Mouse (Mus musculus): ENCODE measurements around the gene Borcs7.

The Borcs7 gene

GRCm38 (mm10) chr19:46662784-46663183 is 26.9 kb upstream of the Borcs7 start:
- DNase-seq (ENCODE audit: low read depth), result no peak

- no peak for DNase-seq (ENCODE audit: low read depth)
Observed at GRCm38 (mm10) chr19:46665474-46665873, 24.2 kb upstream of the Borcs7 start.

DNA sequence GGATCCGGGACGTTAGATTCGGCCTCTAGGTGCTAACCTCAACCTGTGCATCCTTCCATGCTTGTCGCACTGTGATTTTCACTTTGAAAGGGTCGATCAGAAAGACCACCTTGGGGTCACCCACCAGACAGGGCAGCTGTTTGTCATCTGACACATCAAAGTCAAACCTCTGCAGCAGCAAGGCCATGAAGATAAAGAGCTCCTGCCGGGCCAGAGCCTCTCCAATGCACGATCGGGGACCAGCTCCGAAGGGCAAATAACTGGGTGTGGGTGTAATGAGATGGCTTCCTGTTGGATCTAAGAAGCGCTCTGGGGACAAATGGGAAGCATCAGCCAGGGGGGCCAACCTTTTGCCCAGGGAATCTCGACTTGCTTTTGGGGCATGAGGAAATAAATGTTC is 22.4 kb upstream of the Borcs7 start:
- DNase-seq (ENCODE audit: low read depth), result no peak

- DNase-seq (ENCODE audit: low read depth), result no peak
Observed at GRCm38 (mm10) chr19:46668263-46668662, 21.4 kb upstream of the Borcs7 start.

DNA sequence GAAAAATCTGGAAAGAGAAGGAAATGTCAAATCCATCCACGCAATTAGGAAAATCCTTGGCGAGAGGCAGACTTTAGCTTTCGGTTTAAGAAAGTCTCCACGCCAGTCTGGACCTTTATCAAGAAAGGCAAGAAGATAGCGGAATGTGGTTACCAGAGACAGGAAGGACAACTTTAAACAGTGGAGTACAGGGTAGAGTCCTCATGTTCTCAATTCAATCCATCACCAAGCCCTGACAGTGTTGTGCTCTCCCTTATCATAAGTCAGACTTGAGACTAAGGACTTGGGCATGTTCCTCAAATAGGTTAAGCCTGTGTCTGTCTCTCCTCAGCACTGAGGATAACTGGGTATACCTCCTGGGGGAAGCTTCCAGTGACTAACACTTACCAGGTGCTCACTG is 19.9 kb upstream of the Borcs7 start:
- DNase-seq (ENCODE audit: low read depth), result no peak

- no peak for DNase-seq (ENCODE audit: low read depth)
Observed at GRCm38 (mm10) chr19:46670691-46671090, 19.0 kb upstream of the Borcs7 start.

DNA sequence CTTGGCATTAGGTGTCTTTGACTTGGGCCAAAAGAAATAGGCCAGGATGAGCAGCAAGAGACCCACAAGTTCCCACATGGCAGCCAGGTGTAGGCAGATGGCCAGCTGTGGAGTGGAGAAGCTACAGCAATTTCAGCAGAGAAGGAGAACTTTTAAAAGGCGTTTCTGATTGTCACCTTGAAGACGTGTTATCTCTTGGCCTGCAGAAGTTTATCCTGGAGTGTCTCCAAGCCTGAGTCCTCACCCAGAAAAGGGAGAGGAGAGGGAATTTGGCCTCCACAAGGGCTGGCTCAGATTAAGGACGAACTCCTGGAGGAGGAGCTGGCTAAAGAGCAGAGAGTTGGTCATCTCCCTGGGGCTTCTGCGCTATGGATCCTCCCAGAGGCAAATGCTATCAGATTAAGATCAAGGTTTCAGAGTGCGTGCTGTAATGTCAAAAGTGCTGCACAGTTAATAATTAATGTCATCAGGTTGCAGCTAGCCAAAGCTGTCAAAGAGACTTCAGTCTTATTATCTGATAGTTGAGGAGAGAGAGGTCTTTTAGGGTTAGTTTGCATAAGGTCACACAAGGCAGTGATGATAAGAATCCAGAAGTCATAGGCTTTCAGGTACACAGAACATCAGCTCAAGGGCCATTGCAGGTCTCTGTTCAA is 16.8 kb upstream of the Borcs7 start, which contains the start of gene Cyp17a1:
Gene Cyp17a1 (minus strand): TSS at position 407 of the 653 bp plus-strand sequence.
- DNase-seq (ENCODE audit: low read depth), result no peak

GRCm38 (mm10) chr19:46675641-46676040 is 14.1 kb upstream of the Borcs7 start:
- DNase-seq (ENCODE audit: low read depth), result no peak

DNA sequence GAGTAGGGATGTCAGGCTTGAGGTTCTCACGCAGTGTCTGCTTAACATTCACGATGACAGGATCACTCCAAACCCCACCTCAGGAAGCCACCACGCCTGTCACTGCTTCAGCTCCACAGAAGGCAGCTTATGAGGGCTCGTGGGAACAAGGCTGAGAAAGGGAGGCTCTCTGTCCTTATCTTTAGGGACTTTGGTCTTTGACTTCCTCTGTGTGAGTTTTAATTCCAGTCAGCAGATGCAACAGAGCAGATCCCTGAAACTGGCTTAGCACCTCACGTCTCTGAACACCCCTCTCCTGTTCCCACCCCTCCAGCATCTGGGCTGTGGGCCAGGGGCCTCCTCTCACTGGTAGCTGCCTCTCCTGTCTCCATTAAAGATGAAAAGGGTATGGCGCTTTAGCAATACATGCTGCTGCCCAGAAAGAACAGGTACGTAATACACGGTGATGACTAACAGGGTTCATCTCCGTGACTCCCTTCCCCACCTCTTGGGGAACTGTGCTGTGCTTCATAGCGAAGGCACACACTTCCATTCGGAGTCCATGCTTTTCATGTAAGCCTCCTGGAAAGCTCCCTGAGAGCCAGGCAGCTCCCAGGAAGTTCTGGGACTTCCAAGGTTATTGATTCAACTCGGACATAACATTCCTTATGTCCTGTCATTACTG is 9.9 kb upstream of the Borcs7 start:
- DNase-seq (ENCODE audit: low read depth), result no peak

- DNase-seq (ENCODE audit: low read depth), result no peak
Observed at GRCm38 (mm10) chr19:46690387-46690786, 681 bp downstream of the Borcs7 start.

DNA sequence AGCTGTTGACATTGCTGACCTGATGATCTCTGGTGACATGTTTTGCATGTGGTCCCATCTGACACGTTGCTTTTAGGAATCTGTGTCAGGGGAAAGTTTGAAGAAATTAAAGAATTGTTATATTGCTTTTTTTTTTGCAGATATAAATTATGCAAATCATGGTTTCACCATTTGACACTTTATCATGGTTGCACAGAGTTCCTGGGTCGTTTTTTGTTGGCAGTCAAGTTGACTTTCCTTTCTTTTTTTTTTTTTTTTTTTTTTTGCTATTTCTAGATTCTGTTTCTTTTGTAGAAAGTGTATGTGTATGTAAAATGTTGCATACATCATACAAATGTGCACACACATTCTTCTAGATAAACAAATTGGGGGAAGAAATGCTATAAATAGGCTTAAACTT is 1.4 kb downstream of the Borcs7 start:
- no peak for DNase-seq (ENCODE audit: low read depth)

DNA sequence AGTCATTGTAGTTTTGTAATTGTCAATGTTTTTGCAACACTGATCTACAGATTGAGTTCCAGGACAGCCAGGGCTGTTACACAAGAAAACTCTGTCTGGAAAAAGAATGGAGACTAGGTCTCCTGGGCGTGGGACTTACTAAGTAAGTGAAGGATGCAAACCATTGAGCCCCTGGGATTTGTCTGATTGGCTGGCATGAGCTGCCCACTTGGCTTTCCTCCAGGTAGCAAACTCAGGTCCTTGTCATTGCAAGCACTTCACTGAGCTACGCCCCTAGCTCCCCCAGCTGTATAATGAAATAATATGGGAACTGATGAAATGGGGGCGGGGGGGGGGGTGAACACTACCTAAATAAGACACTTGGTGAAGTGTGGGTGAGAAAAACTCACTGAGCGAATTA is 3.4 kb downstream of the Borcs7 start:
- DNase-seq (ENCODE audit: low read depth), result no peak

DNA sequence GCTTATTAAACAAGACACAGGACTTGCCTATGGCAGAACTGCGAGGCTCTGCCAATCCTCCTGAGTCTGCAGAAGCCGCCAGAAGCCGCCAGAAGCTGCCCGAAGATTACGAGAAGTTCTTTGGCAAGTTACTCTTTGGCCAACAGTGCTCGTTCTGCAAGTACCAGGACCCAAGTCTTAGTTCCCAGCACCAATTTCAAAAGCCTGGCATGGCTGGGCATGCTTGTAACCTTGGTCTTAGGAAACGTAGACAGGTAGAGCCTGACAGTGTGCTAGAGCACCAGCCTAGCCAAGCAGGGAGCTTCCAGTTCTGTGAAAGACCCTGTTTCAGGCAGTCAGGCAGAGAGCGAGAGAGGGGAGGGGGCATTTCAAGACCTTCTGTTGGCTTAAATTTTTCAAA is 6.8 kb downstream of the Borcs7 start:
- DNase-seq (ENCODE audit: low read depth), result no peak

GRCm38 (mm10) chr19:46696943-46697342 is 7.2 kb downstream of the Borcs7 start:
- DNase-seq (ENCODE audit: low read depth), result no peak

GRCm38 (mm10) chr19:46697840-46698517 is 8.3 kb downstream of the Borcs7 start:
- DNase-seq (ENCODE audit: low read depth), result no peak

DNA sequence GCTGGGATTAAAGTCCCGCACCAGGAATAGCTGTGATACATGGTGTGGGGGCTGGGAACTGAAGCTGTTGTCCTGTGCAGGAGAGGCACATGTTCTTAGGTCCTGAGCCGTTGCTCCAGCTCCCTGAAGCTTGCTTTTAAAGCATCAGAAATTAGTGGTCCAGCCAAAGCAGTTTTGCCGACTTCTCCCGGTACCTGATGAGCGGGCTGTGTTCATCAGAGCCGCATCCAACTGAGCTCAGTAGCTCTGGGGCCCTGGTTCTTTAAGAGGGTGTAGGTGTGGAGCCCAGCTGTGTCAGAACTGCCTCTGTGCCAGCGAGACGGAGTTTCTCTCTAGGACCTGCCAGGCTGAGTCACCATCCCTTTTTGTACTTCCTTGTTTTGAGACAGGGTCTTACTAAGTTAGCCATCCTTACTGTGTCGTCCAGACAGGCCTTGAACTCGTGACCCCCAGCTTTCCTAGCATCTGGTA is 9.3 kb downstream of the Borcs7 start:
- no peak for DNase-seq (ENCODE audit: low read depth)

DNA sequence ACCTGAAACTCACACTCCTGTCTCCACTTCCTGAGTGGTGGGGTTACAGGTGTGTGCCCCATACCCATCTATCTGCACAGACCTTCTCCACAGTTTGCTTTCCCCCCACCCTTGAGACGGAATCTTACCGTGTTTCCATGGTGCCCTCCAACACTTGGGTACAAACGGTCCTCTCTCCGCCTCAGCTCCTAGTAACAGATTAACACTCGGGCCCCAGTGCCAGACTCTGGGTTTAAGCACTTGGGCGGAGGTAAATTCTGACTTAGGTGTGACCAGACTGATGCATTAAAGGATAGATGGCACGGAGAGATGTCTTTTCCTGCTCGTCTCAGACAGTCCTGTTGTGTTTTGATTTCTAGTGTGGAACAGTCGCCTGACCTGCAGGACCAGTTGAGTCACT is 11.4 kb downstream of the Borcs7 start:
- no peak for DNase-seq (ENCODE audit: low read depth)

GRCm38 (mm10) chr19:46705779-46706495 is 16.2 kb downstream of the Borcs7 start:
- no peak for DNase-seq (ENCODE audit: low read depth)

DNA sequence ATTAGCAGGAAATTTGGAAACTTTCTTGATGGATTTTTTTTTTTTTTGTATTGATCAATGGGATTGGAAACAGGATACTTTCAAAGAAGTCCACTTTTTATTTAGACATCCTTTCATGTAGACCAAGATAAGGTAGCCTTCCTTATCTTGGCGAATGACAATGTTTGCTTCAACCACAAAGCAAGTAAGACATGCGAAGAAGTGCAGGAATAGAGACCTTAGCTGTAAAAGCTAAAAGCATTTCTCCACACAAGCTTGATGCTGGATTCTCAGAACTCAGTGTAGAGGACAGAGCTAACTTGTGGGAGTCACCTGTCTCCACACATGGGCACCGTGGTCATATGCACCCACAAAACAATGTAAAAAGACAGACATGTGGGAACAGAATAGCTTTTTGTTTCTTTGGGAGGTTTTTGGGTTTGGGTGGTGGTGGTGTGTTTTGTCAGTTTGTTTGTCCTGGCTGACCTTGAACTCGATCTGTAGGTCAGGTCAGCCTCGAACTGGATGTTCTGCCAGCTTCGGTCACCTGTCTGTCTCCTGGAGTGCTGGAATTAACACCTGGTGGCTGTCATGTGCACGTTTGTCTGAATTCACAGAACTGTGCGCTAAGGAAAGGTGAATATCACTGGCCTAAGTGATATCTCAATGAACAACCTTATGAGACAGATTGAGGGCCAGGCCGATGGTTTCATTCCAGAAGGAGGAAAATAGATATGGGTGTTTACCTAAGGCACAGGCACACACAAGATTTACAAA is 17.0 kb downstream of the Borcs7 start:
- no peak for DNase-seq (ENCODE audit: low read depth)

GRCm38 (mm10) chr19:46707296-46708151 is 17.8 kb downstream of the Borcs7 start, which contains the start of gene As3mt:
As3mt (plus strand) TSS chr19:46707458.
- DNase-seq (ENCODE audit: low read depth), result no peak

DNA sequence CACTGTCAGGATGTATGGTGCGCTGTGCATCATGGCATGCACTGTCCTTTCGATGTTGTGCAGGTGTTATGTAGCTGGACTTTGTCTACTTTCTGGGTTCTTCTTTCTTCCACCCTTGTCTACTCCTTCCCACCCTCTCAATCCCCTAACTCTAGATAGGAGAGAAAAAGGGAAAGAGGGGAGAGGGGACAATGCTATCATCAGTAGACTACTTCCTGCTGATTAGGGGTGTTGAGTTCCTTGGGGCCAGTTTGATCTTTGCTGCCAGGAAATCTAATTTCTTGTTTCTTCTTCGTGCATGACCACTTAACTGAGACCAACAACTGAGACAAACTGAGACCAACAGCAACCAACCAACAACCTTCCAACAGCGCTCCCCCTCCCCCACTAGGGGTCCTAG is 20.9 kb downstream of the Borcs7 start:
- DNase-seq (ENCODE audit: low read depth), result no peak

Data from c-Kit-positive CD71-negative TER-119-negative erythroid progenitor cells, embryonic 14.5 days (primary cell).